Mouse (Mus musculus) megakaryocyte-erythroid progenitor cell, adult 5 weeks (primary cell): ENCODE data around the gene Fam193b. TPM values are rescaled to one million over a fixed set of nuclear protein-coding genes. Genes with fewer than 3 reads are reported as not detected.

Experiments
- polyA plus RNA-seq: library from polyadenylated mRNA; stranded (reverse); fragments of >175 nt; gene quantifications from 2 replicates; pipeline ENCODE4 v1.2.3, GENCODE M21; 2012

Gene Fam193b
- 99.9 and 120 TPM in 2 replicates for polyA plus RNA-seq

GRCm38 (mm10) chr13:55571027-55571751 lies at the start of gene Fam193b:
TSS of gene Fam193b (minus strand) at chr13:55571120.

GRCm38 (mm10) chr13:55599566-55600540 lies 28.9 kb upstream of the Fam193b start, which contains the start of gene B4galt7:
TSS of gene B4galt7 (plus strand) at chr13:55599896.

GRCm38 (mm10) chr13:55573432-55573831 lies 2.5 kb upstream of the Fam193b start, which contains the start of gene Tmed9:
TSS of gene Tmed9 (plus strand) at chr13:55573732.

GRCm38 (mm10) chr13:55536194-55537175 lies 34.4 kb downstream of the Fam193b start, which contains the start of gene Ddx41:
TSS of gene Ddx41 (minus strand) at chr13:55536658.

GRCm38 (mm10) chr13:55529198-55529915 lies 41.6 kb downstream of the Fam193b start, which contains the start of gene Dok3:
TSS of gene Dok3 (minus strand) at chr13:55529296.

GRCm38 (mm10) chr13:55513111-55513748 lies 57.7 kb downstream of the Fam193b start, which contains the start of gene Pdlim7:
TSS of gene Pdlim7 (minus strand) at chr13:55513676.

Other genes with a start within 250 kb of the Fam193b start
- 79.4 and 99.3 TPM in 2 replicates for gene Rab24, start 249.2 kb downstream of the Fam193b start, polyA plus RNA-seq
- gene Mxd3, start 241.3 kb downstream of the Fam193b start, polyA plus RNA-seq: 9.2 and 11.5 TPM in 2 replicates
- gene Lman2, start 208.3 kb downstream of the Fam193b start, polyA plus RNA-seq: 128 and 133 TPM in 2 replicates
- 18.1 and 18.7 TPM in 2 replicates for gene Rgs14, start 201.4 kb downstream of the Fam193b start, polyA plus RNA-seq
- 0.29 and 0.36 TPM in 2 replicates for gene Slc34a1, start 172.9 kb downstream of the Fam193b start, polyA plus RNA-seq
- not detected in 2 replicates for gene Pfn3, start 155.9 kb downstream of the Fam193b start, polyA plus RNA-seq
- 0.49 TPM in 1 of 2 replicates, not detected in the other for gene F12, start 144.3 kb downstream of the Fam193b start, polyA plus RNA-seq
- 84.4 and 86.7 TPM in 2 replicates for gene Grk6, start 126.0 kb downstream of the Fam193b start, polyA plus RNA-seq
- gene Prr7, start 106.9 kb downstream of the Fam193b start, polyA plus RNA-seq: 17.3 and 18.6 TPM in 2 replicates
- 6.1 and 8.7 TPM in 2 replicates for gene Dbn1, start 83.0 kb downstream of the Fam193b start, polyA plus RNA-seq
- 79.3 and 93.6 TPM in 2 replicates for gene Pdlim7, start 57.4 kb downstream of the Fam193b start, polyA plus RNA-seq
- 193 and 354 TPM in 2 replicates for gene Dok3, start 41.8 kb downstream of the Fam193b start, polyA plus RNA-seq
- gene Ddx41, start 34.5 kb downstream of the Fam193b start, polyA plus RNA-seq: 108 and 132 TPM in 2 replicates
- gene Tmed9, start 2.6 kb upstream of the Fam193b start, polyA plus RNA-seq: 247 and 261 TPM in 2 replicates
- gene B4galt7, start 28.8 kb upstream of the Fam193b start, polyA plus RNA-seq: 31.0 and 33.7 TPM in 2 replicates
- gene Caml, start 51.9 kb upstream of the Fam193b start, polyA plus RNA-seq: 56.9 and 76.9 TPM in 2 replicates
- gene Ddx46, start 63.9 kb upstream of the Fam193b start, polyA plus RNA-seq: 21.0 and 37.2 TPM in 2 replicates
- gene B230219D22Rik, start 122.0 kb upstream of the Fam193b start, polyA plus RNA-seq: 19.1 and 19.5 TPM in 2 replicates
- 26.2 and 27.5 TPM in 2 replicates for gene Txndc15, start 143.5 kb upstream of the Fam193b start, polyA plus RNA-seq
- 57.3 and 57.7 TPM in 2 replicates for gene Pcbd2, start 156.2 kb upstream of the Fam193b start, polyA plus RNA-seq
- gene Catsper3, start 213.4 kb upstream of the Fam193b start, polyA plus RNA-seq: not detected in 2 replicates